Mouse (Mus musculus) T-helper 17 cell (primary cell): ENCODE data around the gene Cela3b.
"Not testable (repeated sequence)": the region's sequence is repeated elsewhere in the genome, so short reads cannot be mapped to it uniquely, and the experiment has no call there.

Experiments
- in situ Hi-C, 2 experiments: fragments of 300-600 bp; cut with MboI, MseI; formaldehyde crosslinking; loops; 1 replicate in 1 of 2; 2 replicates in 1 of 2; pipeline ENCODE4 v1.15.1; 2025; ENCODE audit warnings: high pct_unique_total_duplicates in 2 of 2

Cela3b gene

DNA sequence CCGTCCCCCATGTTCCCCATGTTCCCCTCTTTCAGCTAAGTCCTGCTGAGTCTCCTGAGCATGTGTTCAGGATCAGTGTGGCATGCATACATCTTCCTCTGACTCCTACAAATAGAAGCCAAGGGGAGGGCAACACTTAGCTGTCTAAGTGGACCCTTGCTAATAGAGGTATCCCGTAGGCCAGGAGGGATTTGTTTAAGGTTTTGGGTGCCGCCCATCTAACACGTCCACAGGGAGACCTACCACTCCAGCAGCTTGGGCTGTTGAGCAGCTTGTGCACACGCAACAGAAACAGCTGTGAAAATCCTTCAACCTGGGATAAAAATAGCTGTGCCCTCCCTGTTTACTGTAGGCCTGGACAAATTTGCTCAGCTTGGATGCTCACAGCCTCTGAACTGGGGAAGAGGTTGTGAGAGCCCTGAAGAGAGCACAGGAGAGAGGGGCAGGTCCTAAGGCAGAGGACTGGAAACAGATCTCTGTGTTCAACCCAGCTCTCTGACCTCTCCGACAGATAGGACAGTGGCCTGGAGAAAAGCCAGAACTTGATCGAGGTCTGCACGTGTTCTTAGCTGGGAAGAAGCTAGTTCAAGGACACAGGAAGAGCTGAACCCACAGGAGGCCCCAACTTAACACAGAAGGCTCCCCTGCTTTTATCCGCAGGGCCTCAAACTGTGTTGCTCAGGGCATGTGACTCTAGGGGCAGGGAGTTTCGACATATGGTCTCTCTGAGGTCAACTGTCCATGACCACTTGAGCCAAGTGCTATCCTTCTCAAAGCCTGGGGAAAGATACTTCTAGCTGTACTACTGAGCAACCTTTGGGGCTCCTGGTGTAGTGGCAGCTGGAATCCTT is 2.6 kb upstream of the Cela3b start:
- in situ Hi-C loops = not testable (repeated sequence)

DNA sequence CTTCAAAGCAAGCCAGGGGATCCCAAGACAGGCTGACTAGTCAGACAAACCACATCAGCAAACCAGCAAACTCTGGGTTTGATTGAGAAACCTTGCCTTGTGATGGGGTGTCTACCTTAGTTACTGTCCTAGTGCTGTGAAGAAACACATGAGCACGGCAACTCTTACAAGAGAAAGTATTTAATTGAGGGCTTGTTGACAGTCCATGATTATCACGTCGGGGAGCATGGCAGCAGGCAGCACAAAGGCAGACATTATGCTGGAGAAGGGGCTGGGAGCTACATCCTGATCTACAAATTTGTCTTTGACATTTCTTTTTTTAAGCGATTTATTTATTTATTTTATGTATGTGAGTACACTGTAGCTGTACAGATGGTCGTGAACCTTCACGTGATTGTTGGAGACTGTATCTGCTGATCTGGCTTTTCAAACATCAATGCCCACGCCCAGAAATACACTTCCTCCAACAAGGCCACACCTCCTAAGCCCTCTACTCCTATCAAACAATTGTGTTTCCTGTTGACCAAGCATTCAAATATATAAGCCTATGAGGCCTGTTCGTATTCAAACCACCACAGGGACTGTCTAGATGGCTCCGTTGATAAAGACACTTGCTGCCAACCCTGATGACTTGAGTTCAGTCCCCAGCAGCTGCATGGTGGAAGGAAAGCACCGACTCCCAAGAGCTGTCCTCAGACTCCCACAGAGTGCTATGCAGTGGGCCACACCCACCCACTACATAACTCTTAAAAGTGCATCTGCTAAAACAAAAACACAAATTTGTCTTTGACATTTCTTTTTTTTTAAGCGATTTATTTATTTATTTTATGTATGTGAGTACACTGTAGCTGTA is 12.4 kb downstream of the Cela3b start:
- in situ Hi-C loops = no loop called here

DNA sequence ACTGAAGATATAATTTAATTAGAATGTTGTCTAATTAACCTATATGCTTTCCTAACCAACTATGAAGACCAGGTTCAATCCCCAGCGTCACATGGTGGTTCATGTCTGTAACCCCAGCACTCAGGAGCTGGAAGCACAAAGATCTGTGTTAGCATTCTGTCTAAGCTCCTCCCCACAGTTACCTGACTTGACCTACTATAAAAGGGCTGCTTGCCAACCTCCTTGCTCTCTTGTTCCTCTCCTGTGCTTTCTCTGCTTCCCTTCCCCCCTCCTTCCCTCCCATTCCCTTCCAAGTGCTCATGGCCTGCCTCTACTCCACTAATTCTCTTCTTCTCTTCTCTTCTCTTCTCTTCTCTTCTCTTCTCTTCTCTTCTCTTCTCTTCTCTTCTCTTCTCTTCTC is 15.4 kb downstream of the Cela3b start:
- in situ Hi-C loops = no loop called here

DNA sequence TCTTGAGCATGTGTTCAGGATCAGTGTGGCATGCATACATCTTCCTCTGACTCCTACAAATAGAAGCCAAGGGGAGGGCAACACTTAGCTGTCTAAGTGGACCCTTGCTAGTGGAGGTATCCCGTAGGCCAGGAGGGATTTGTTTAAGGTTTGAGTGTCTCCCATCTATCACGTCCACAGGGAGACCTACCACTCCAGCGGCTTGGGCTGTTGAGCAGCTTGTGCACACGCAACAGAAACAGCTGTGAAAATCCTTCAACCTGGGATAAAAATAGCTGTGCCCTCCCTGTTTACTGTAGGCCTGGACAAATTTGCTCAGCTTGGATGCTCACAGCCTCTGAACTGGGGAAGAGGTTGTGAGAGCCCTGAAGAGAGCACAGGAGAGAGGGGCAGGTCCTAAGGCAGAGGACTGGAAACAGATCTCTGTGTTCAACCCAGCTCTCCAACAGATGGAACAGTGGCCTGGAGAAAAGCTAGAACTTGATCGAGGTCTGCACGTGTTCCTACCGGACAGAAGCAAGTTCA is 18.1 kb downstream of the Cela3b start:
- in situ Hi-C loops = not testable (repeated sequence)

DNA sequence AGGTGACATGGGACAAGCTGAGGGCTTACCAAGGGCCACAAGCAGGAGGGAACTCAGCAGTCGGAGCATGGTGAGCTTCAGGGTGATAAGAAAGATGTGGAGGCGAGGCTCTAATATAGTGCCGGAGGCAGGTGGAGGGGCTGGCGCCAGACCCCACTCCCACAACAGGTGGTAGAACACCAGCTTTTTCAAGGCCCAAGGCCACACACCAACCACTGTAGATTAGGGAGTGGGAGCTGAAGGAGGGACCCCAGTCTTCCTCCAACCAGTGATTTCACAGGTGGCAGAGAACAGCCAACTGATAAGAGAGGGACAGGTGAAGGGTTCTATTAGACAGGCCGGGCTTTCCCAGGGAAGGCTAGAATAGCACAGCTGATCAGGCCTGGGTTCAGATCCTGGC is 20.6 kb downstream of the Cela3b start, which contains the start of gene Cela3a:
Gene Cela3a (minus strand): TSS at position 101 of the 400 bp plus-strand sequence.
- in situ Hi-C loops = loop anchor here in 1 of 2 experiments (10.0 kb wide), 1 partner anchor 325 kb away; no protein-coding TSS in a partner anchor

DNA sequence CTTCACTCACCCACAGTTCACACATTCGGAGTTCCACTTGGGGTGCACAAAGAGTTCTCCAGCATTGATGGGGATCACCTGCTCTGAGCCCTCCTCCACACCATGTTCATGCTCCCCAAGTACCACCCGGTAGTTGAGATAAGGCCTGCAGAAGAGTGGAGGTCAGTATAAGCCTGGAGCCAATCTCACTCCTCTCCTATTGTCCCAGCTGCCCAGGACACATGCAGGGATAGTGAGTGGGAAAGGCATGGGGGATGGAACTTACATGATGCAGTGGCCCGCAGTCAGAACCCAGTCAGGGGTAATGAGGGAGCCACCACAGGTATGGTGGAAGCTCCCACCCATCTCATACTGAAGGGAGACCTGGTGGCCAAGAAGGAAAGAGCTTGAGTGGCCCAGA is 24.8 kb downstream of the Cela3b start:
- in situ Hi-C loops = loop anchor here in 1 of 2 experiments (10.0 kb wide), 1 partner anchor 321 kb away; no protein-coding TSS in a partner anchor

GRCm38 (mm10) chr4:137396641-137397525 is 33.5 kb downstream of the Cela3b start:
- in situ Hi-C loops = loop anchor here in 1 of 2 experiments (10.0 kb wide), 1 partner anchor 82 kb away; no protein-coding TSS in a partner anchor

GRCm38 (mm10) chr4:137393378-137394135 is 36.8 kb downstream of the Cela3b start:
- in situ Hi-C loops = loop anchor here (5.0 to 10.0 kb wide), 3 partner anchors 46 to 81 kb away; no protein-coding TSS in a partner anchor

GRCm38 (mm10) chr4:137392874-137393273 is 37.5 kb downstream of the Cela3b start:
- in situ Hi-C loops = loop anchor here (5.0 to 10.0 kb wide), 3 partner anchors 46 to 81 kb away; no protein-coding TSS in a partner anchor

GRCm38 (mm10) chr4:137391287-137391686 is 39.1 kb downstream of the Cela3b start:
- in situ Hi-C loops = loop anchor here (5.0 to 10.0 kb wide), 3 partner anchors 44 to 79 kb away; no protein-coding TSS in a partner anchor

GRCm38 (mm10) chr4:137390196-137390595 is 40.1 kb downstream of the Cela3b start:
- in situ Hi-C loops = loop anchor here (5.0 to 10.0 kb wide), 3 partner anchors 43 to 78 kb away; no protein-coding TSS in a partner anchor

DNA sequence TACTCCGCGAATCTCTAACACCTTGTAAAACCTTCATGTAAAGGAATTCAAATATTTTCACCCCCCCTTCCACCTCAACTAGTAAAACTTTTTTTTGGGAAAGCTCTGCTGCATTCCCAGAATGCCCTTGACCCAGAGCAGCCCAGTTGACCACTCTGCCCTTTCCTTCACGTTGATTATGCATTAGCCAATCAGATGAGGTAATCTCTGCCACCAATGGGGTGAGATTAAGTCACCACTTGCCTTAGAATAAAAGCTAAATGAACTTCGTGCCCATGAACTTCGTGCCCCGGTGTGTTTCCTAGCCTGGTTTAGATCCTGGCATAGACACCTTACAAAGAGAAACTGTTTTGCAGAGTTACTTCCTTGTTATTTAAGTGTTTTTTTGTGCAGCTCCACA is 41.4 kb downstream of the Cela3b start:
- in situ Hi-C loops = loop anchor here in 1 of 2 experiments (10.0 kb wide), 1 partner anchor 606 kb away; the partner anchor contains the start of gene Eif4g3

DNA sequence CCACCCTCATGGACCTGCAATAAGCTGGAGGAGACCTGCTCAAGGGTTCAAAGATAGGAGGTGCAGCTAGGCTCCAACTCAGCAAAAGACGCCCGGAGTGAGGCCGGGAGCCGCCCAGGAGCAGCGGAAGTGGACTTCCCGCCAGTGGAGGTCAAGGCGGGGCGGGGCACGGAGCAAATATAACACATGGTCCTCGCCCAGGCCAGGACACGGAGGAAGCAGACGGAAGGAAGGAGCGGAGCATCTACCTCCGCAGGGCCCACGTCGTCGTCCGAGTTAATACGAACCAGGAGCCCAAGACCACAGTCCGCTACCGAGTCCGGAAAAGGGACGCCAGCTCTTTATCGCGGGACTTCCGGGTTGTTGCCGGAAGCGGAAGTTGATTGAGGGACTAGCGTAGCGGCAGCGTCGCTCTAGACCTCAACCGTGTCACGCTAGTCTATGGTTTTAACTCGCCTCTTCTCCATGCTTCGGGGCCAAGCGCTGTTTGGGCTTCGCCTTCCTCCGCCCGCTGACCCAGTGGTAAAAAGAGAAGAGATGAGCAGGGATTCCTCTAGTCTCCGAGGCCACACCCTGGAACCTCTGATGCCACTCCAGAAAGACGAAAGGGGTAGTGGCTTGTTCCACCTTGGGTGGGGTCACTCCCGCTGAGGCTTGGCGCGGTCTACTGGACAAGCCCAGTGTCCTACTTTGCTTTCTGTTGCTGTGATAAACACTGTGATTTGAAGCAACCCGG is 42.1 kb downstream of the Cela3b start:
- in situ Hi-C loops = loop anchor here in 1 of 2 experiments (10.0 kb wide), 1 partner anchor 607 kb away; the partner anchor contains the start of gene Eif4g3

GRCm38 (mm10) chr4:137387482-137388058 is 42.8 kb downstream of the Cela3b start:
- in situ Hi-C loops = loop anchor here in 1 of 2 experiments (10.0 kb wide), 1 partner anchor 607 kb away; the partner anchor contains the start of gene Eif4g3

DNA sequence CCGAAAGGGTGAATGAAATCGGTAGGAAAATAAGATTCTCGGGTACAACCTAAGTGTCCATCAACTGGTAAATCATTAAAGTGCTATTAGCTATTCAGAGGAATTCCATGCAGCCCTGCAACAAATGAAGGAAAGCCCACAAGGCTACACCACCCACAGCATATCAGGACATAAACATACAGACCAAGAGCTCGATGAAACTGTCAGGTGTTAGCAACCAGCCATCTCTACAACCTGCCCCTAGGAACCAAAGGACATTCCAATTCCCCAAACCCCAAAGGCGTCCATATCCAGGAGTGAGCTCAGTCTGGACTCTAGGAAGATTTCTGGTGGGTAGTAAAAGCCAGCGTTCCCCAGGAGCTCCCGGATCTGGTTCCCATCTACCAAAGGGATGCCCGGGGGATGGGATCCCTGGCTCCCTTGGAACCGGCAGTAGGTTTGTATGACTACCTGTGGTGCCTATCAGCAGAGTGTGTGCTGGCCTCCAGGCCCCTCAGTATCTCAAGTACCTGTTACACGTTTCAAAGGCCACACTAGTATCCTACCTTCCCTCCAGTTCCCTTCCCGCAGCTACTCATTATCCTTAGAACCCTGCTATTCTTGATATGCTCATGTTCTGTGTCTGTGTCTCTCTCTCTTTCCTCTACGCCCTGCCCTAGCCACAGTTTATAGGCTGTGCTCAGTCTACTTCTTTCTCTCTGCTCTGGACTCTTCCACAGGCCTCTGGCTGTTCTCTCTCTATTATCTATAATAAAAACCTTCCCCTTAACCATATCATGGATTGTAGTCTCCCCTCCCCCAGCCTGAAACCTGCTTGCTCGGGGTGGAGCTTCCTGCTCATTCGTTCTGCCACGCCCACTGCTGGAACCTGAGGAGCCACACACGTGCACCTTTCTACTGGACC is 49.4 kb downstream of the Cela3b start:
- in situ Hi-C loops = loop anchor here in 1 of 2 experiments (10.0 kb wide), 1 partner anchor 614 kb away; the partner anchor contains the start of gene Eif4g3

GRCm38 (mm10) chr4:137379713-137380255 is 50.6 kb downstream of the Cela3b start:
- in situ Hi-C loops = loop anchor here in 1 of 2 experiments (10.0 kb wide), 1 partner anchor 615 kb away; the partner anchor contains the start of gene Eif4g3

DNA sequence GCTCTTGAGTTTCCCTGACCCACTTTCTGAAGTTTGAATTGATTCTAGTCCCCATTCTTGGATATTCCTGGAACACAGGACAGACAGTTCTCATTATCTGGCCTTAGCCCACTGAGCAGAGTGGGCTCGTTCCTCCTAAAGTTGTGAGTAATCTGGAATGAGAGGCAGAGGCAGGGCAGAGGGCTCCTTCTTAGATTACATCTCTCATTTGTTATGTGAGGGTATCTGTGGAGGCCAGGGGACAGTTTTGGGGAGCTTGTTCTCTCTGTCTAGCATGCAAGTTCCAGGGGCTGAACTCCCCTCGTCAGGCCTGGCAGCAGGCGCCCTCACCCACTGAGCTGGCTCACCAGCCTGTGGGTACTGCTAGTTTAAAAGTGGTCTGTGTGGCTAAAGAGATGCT is 51.3 kb downstream of the Cela3b start:
- in situ Hi-C loops = no loop called here
